Mouse (Mus musculus): ENCODE results near the gene Ambp. TPM values are rescaled to one million over a fixed set of nuclear protein-coding genes. Genes with fewer than 3 reads are reported as not detected.

The Ambp gene
- not detected in 2 replicates for total RNA-seq (2023)

GRCm38 (mm10) chr4:63154699-63155098 is at the start of gene Ambp:
Ambp (minus strand) TSS chr4:63154799.

GRCm38 (mm10) chr4:63171969-63172685 is 17.5 kb upstream of the Ambp start, which contains the start of gene Kif12:
Kif12 (minus strand) TSS chr4:63172131.

Other genes with a start within 250 kb of the Ambp start
- gene Zfp618, start 189.2 kb downstream of the Ambp start, total RNA-seq (2023): not detected in 2 replicates
- gene Kif12, start 17.3 kb upstream of the Ambp start, total RNA-seq (2023): not detected in 2 replicates
- gene Col27a1, start 59.2 kb upstream of the Ambp start, total RNA-seq (2023): 0.57 and 0.63 TPM in 2 replicates
- 25.3 and 41.7 TPM in 2 replicates for gene Orm1, start 189.8 kb upstream of the Ambp start, total RNA-seq (2023)
- gene Orm3, start 201.4 kb upstream of the Ambp start, total RNA-seq (2023): not detected in 2 replicates
- 2.6 and 2.9 TPM in 2 replicates for gene Orm2, start 207.7 kb upstream of the Ambp start, total RNA-seq (2023)
- gene Akna, start 248.6 kb upstream of the Ambp start, total RNA-seq (2023): 260 and 309 TPM in 2 replicates

Data from neutrophil, adult 65 days (primary cell).